In the genomic region with DNA sequence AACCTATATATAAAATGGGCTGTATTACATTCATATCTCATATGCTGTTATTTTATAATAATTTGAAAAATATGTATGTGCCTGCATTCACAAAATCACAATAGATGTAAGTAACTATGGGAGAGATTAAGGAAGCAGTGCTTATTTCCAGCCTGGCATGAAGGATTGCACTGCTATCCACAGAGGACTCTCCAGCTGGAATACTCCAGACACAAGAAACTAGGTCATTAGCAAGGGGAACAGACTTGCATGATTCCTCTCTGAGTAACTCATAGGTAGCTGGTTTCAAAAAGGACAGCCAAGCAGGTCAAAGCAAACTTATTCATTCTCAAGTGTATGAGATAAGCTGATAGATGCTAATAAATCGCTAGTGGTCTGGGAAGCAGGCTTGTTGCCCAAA, we compare ENCODE assay signal across 15 mouse cellular contexts.
"Had no signal": no experiment of that assay in that cellular context is flagged by ENCODE, and none has a peak within 500 bp of the region (broad histone marks: within the 10 kb centered on the region; RNA-seq: fewer than 3 reads in every experiment).

No protein-coding gene starts in this region.

- H3K36me3 ChIP-seq: limb, embryonic 12.5 days; limb, embryonic 15.5 days; midbrain, embryonic 12.5 days had no signal

- H3K27me3 ChIP-seq: limb, embryonic 12.5 days; limb, embryonic 15.5 days; midbrain, embryonic 12.5 days had no signal

- DNase-seq: kidney, postnatal 14 days; kidney, postnatal 4 days; left cerebral cortex, postnatal 4 days; liver, postnatal 0 days; lung, embryonic 14.5 days; thymus, adult 18-20 months; thymus, postnatal 36 days had no signal

- H3K9me3 ChIP-seq: limb, embryonic 12.5 days; limb, embryonic 15.5 days; midbrain, embryonic 12.5 days had no signal

- H3K27ac ChIP-seq: limb, embryonic 12.5 days; limb, embryonic 15.5 days; liver, embryonic 14.5 days; macrophage; midbrain, embryonic 12.5 days had no signal

- H3K4me3 ChIP-seq: limb, embryonic 12.5 days; limb, embryonic 15.5 days; midbrain, embryonic 12.5 days had no signal

- ATAC-seq: liver, postnatal 0 days; lung, postnatal 0 days; midbrain, embryonic 16.5 days had no signal

- H3K9ac ChIP-seq: limb, embryonic 12.5 days; limb, embryonic 15.5 days; liver, embryonic 14.5 days; liver, postnatal 0 days; lung, embryonic 14.5 days; midbrain, embryonic 12.5 days had no signal

- H3K4me2 ChIP-seq: limb, embryonic 12.5 days; limb, embryonic 15.5 days; liver, embryonic 11.5 days; lung, embryonic 14.5 days; midbrain, embryonic 12.5 days had no signal

- H3K4me1 ChIP-seq: limb, embryonic 12.5 days; limb, embryonic 15.5 days; midbrain, embryonic 12.5 days had no signal
